Mouse (Mus musculus) embryonic stem cell, embryonic (primary cell): ENCODE results near the gene Clpb.

Experiments
- CTCF ChIA-PET, 4 experiments: fragments of 300-600 bp in 2 of 4; fragments of 350-600 bp in 2 of 4; sonication (Branson Sonifier 250); formaldehyde crosslinking; loops; one replicate each; lab custom pipeline; 2022; ENCODE audit warnings: inconsistent platforms in 2 of 4; lab: Charles Lee
- POLR2A ChIA-PET, 4 experiments: fragments of 300-600 bp in 2 of 4; fragments of 350-600 bp in 2 of 4; sonication (Branson Sonifier 250); formaldehyde crosslinking; loops; one replicate each; lab custom pipeline; 2022; ENCODE audit warnings: antibody characterized with exemption in 4 of 4, inconsistent platforms in 1 of 4; lab: Charles Lee

Gene Clpb

DNA sequence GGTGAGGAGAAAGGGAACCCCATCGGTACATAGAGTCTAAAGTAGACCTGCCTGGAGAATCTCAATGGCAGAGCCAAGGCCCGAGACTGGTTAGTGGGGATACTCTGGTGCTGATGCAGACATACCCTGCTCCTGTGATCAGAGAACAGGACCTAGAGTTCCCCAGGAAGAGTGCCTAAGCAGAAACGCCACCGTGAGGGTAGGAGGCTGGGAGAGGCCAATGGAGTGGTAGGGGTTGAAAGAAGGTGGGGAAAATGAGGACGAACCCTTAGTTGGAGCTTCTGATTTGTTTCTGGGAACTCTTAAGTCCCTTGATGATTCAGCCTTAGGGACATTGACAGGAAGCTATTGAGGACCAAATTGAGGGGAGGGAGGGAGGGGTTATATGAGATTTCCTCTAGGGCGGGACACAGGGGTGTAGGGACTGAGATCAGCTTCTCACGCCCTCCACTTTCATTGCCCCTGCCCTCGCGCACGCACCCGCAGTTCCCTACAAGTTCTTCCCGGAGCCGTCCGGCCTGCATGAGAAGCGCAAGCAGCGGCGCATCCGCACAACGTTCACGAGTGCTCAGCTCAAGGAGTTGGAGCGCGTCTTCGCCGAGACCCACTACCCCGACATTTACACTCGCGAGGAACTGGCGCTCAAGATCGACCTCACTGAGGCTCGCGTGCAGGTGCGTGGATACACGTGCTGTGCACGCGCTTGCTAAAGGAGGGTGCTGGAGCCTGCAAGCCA is 157.0 kb downstream of the Clpb start:
- ChIA-PET POLR2A (interaction anchor here (0.5 to 8.0 kb wide), 24 partner anchors 10 to 180 kb away, joined by 3 to 102 read pairs (median 4); partner anchors contain the start of gene Inppl1 (in 2 of the 4)), CTCF (interaction anchor here in 3 of 4 experiments (0.6 to 0.9 kb wide), 6 partner anchors 40 to 408 kb away, joined by 3 to 5 read pairs (median 4); partner anchors contain the start of gene Clpb (in 1 of the 3))

DNA sequence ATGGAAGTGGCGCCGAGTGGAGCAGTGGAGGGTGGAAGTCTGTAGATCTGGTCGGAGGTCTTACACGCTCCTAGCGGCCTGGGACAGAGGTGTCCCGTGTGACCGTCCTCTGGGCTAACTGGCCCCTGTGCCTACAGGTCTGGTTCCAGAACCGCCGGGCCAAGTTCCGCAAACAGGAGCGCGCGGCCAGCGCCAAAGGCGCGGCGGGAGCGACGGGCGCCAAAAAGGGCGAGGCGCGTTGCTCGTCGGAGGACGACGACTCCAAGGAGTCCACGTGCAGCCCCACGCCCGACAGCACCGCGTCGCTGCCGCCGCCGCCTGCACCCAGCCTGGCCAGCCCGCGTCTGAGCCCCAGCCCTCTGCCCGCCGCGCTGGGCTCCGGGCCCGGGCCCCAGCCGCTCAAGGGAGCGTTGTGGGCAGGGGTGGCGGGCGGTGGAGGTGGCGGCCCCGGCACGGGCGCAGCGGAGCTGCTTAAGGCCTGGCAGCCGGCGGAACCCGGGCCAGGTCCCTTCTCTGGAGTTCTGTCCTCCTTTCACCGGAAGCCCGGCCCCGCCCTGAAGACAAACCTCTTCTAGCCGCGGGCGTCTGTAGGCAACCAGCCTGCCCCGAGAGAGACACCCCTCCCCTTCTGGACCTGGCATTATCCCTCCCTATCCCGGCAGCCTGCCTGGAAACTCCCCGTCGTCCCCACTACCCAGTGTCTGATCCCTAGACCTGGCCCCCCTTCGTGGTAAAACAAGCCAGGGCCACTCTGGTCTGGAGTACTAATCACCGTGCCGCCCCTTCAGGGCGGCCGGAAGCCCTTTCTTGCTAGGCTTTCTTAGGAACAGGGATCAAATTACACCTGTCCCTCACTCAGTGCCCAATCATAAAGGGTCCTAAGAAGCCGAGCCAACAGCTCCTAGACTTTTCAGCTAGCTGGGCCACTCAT is 158.4 kb downstream of the Clpb start:
- POLR2A ChIA-PET = interaction anchor here (0.5 to 8.0 kb wide), 31 partner anchors 9 to 389 kb away, joined by 3 to 102 read pairs (median 5); partner anchors contain the start of genes Inppl1 (in 2 of the 4), Clpb (in 1 of the 4), Lamtor1 (in 1 of the 4) and Nup98 (in 1 of the 4)

DNA sequence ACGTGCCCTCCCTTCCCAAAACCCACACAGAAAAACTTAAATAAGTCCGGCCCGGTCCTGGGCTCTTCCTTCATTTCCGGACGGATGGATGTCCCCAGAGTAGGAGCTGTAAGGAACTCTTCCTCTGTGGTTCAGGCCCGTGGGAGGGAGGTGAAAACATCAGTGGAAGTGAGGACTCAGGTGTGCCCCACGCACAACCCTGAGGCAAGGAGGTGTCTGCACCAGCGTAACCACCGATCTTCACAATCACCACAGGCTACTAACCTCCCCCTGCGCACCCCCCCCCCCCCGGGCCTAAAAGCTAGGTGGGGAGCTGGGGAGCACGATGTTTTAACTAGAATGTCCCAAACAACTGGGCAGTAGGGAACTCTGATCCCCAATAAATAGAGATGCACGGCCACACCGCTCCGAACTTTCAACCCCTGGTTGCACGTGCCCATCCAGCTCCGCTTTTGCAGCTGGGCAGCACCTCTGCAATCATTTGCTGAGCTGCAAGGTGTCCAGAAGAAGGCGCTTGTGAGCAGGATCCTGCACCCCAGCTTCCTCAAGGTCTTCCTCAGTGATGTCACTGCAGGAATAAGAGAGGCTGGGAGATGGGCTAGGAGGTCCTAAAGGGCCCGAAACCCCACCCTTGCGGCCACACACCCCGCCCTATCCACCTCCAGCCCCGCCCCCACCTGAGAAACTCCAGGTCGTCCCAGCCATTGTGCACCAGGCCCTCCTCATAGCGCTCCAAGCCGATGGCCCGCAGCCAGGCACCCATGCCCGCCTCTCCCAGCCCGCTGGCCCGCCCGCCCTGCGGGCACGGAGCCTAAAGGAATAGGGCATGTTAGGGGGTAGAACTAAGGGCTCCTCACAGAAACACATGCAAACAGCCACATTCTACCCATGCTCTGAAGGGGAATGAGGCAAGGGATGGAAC is 159.7 kb downstream of the Clpb start:
- CTCF ChIA-PET = interaction anchor here (0.6 to 2.2 kb wide), 36 partner anchors 9 to 594 kb away, joined by 3 to 27 read pairs (median 4); partner anchors contain the start of genes Clpb (in 2 of the 4) and Inppl1 (in 1 of the 4)

More for the DNA sequence above, 158.4 kb downstream of the Clpb start:
- CTCF ChIA-PET = interaction anchor here (0.6 to 1.9 kb wide), 14 partner anchors 10 to 1272 kb away, joined by 3 to 27 read pairs (median 5); partner anchors contain the start of genes Clpb (in 1 of the 4) and Inppl1 (in 1 of the 4)

DNA sequence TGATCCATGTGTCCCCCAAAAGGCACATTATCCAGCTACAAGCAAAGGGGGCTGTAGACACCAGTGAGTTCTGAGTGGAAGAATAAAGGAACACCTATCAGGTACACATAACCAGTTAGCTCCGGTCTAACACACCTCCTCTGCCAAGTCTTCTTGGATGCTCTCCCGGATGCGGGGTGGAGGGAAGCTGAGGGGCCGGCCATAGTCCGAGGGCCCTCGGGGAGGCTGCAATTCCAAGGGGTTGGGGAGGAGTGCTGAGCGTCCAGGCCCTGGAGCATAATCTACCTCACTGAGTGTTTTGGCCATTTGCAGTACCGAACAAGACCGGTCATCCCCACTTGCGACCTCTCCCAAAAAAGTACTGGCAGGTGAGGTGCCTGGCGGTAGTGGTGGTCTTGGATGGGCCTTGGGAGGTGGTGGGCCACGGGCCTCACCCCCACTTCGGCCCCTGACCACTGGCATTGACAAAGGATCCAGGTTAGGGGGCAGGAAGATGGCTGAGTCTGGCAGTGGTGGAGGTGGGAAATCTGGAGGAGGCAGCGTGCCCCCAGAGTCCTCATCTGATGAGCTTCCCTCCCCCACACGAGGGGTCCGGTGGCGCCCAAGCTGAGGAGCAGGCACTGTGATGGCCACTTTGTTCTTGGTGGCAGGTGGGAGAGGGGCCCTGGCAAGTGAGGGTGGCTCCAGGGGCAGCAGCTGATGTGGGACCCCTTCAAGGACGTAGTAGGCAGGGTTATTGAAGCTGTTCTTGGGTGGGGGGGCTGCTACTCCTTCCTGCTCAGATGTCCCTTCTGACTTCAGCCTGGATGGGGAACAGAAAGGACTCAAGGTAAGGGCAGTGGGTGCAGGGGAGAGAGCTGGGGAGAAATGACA is 160.6 kb downstream of the Clpb start:
- ChIA-PET CTCF (interaction anchor here (0.6 to 2.2 kb wide), 21 partner anchors 8 to 593 kb away, joined by 3 to 27 read pairs (median 5); partner anchors contain the start of genes Clpb (in 3 of the 4) and Inppl1 (in 1 of the 4)), POLR2A (interaction anchor here (0.5 to 8.0 kb wide), 21 partner anchors 7 to 177 kb away, joined by 3 to 102 read pairs (median 5); partner anchors contain the start of genes Inppl1 (in 2 of the 4) and Clpb (in 1 of the 4))

More for the DNA sequence above, 159.7 kb downstream of the Clpb start:
- POLR2A ChIA-PET = interaction anchor here (0.5 to 8.0 kb wide), 33 partner anchors 8 to 1112 kb away, joined by 3 to 102 read pairs (median 4); partner anchors contain the start of genes Inppl1 (in 2 of the 4), Clpb (in 1 of the 4), Lamtor1 (in 1 of the 4) and Nup98 (in 1 of the 4)

DNA sequence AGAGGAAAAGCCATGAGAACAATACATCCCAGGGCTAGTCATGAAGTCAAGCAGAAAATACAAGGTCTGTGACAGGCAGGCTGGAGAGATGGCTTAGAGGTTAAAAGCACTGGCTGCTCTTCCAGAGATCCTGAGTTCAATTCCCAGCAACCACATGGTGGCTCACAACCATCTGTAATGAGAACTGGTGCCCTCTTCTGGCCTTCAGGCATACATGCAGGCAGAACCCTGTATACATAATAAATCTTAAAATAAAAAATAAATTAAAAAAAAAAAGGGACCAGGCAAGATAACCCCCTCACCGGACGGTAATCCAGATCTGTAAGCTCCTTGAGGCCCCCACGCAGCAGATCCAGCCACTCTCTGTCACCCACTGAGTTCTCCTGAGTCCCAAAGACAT is 166.9 kb downstream of the Clpb start:
- ChIA-PET POLR2A (interaction anchor here in 2 of 4 experiments (1.0 to 1.5 kb wide), 4 partner anchors 9 to 167 kb away, joined by 3 to 4 read pairs (median 3); partner anchors contain the start of gene Clpb (in 2 of the 2)), CTCF (interaction anchor here in 2 of 4 experiments (0.7 to 1.9 kb wide), 3 partner anchors 151 to 1355 kb away, joined by 3 to 5 read pairs (median 4); no protein-coding TSS in a partner anchor)

DNA sequence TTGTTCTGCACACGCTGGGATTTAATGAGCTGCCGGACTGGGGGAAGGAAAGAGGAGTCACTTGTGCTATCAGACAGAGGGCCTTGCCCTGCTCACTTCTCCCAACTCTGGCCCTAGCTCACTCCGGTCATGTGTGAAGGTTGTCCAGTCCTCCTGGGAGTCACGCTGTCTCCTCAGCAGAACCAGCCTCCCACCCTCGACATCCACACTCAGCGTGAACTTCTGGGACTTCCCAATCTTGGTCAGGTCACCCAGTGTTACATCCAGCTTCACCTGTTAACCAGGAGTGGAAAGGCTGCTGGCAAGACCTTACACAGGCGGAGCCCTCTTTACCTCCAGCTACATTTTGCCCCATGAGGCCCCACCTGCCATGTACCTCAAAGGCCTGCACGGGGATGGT is 168.0 kb downstream of the Clpb start:
- ChIA-PET CTCF (interaction anchor here (0.7 to 2.5 kb wide), 12 partner anchors 8 to 168 kb away, joined by 3 to 13 read pairs (median 4); partner anchors contain the start of gene Clpb (in 1 of the 4)), POLR2A (interaction anchor here (0.7 to 2.1 kb wide), 18 partner anchors 8 to 271 kb away, joined by 3 to 11 read pairs (median 4); partner anchors contain the start of genes Clpb (in 2 of the 4), Phox2a (in 2 of the 4), Lamtor1 (in 1 of the 4) and Tomt (in 1 of the 4))

DNA sequence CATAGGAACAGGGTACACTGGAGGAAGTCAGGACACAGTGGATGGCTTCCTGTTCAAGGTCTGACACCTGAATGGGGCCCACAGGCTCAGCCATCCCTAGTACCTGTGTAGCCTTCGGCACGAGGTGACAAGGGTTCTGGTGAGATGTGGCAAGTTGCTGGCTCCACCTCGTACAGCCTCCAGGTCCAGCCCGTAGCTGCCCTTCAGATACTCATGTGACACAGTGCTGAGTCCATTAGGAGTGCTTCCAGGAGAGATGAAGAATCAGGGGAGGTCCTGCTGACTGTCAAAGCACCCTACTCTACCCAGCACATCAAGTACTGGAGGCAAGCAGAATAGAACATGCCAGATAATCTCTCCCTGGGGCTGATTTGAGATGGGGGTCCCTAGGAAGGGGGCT is 168.9 kb downstream of the Clpb start:
- ChIA-PET POLR2A (interaction anchor here (0.6 to 2.1 kb wide), 13 partner anchors 8 to 169 kb away, joined by 3 to 11 read pairs (median 3); partner anchors contain the start of genes Clpb (in 1 of the 4), Lamtor1 (in 1 of the 4) and Tomt (in 1 of the 4)), CTCF (interaction anchor here in 3 of 4 experiments (1.0 to 2.5 kb wide), 6 partner anchors 9 to 169 kb away, joined by 4 to 13 read pairs (median 6); partner anchors contain the start of gene Clpb (in 1 of the 3))

DNA sequence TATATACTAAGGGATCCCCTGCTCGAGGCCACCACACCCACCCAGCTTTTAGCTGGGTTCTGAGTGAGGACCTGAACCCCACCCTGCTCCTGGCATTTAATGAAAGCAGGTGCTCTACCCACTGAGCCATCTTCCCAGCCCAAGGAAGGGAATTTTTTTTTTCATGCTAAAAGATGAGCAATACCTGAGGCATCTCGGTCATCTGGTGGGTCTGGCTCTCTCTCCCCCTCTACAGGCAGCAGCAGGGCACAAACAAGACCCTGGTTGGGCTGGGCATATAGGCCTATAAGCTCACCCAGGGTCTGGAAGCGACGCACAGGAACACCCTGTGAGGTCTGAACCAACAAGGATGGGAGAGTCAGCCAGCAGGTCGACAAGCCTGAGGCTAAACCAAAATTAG is 169.9 kb downstream of the Clpb start:
- POLR2A ChIA-PET = interaction anchor here (0.5 to 7.2 kb wide), 13 partner anchors 9 to 1156 kb away, joined by 3 to 102 read pairs (median 5); partner anchors contain the start of genes Clpb (in 1 of the 4) and Folr1 (in 1 of the 4)
- CTCF ChIA-PET = interaction anchor here (0.5 to 1.9 kb wide), 10 partner anchors 9 to 626 kb away, joined by 3 to 7 read pairs (median 4); no protein-coding TSS in a partner anchor

DNA sequence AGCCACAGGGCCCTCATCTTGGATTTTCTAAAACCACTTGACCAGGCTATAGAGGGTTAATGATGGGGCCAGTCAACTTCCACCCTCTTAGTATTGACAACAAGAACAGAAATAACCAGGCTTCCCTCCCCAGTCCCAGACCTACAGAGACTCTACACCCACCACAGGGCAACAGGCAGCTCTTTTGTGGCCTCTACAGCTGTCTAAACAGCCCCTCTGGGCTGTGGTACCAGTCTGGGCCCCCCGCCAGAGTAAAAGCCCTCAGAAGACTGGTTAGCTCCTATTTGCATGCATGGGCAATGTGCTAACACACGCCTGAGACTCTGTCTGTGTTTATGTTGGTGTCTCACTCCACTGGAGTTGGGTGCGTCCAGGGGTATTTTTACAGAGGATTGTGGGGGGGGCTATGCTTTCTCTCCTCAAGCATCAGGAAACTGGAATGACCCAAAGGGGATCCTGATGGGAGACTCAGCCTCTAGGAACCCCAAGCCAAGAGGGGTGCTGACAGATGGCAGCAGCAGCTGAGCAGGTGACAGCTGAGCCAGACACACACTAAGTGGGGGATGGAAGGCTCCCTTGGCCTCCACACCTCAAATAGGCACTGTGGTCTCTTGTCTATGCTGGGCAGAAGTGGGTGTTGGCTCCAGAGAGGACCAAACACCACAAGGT is 170.6 kb downstream of the Clpb start:
- CTCF ChIA-PET = interaction anchor here (0.5 to 1.9 kb wide), 11 partner anchors 8 to 625 kb away, joined by 3 to 7 read pairs (median 4); no protein-coding TSS in a partner anchor
- POLR2A ChIA-PET = interaction anchor here (0.5 to 7.2 kb wide), 14 partner anchors 9 to 746 kb away, joined by 3 to 102 read pairs (median 5); partner anchors contain the start of genes Clpb (in 1 of the 4), Folr1 (in 1 of the 4) and Phox2a (in 1 of the 4)

DNA sequence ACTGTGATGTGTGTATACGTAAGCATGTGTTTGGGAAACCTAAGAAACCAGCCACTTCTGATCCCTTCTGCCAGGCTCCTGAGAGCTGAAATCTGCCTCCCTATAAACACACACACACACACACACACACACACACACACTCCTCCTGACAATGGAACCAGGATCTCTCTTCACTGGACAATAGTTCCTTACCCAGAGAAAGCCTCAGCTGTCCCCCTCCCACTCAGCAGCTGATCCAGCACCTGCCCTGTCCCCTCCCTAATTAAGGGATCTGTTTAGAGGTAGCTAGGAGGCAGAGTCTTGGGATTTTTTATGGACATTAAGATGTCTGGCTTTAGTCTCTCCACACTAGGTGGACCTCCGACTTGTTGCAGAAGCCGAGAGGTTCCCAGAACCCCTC is 171.5 kb downstream of the Clpb start:
- CTCF ChIA-PET = interaction anchor here (0.5 to 2.5 kb wide), 11 partner anchors 9 to 183 kb away, joined by 3 to 12 read pairs (median 5); partner anchors contain the start of genes Clpb (in 1 of the 4) and Phox2a (in 1 of the 4)
- POLR2A ChIA-PET = interaction anchor here in 3 of 4 experiments (1.0 to 7.2 kb wide), 12 partner anchors 8 to 171 kb away, joined by 3 to 102 read pairs (median 9); partner anchors contain the start of genes Clpb (in 1 of the 3), Folr1 (in 1 of the 3), Lamtor1 (in 1 of the 3) and Phox2a (in 1 of the 3)

DNA sequence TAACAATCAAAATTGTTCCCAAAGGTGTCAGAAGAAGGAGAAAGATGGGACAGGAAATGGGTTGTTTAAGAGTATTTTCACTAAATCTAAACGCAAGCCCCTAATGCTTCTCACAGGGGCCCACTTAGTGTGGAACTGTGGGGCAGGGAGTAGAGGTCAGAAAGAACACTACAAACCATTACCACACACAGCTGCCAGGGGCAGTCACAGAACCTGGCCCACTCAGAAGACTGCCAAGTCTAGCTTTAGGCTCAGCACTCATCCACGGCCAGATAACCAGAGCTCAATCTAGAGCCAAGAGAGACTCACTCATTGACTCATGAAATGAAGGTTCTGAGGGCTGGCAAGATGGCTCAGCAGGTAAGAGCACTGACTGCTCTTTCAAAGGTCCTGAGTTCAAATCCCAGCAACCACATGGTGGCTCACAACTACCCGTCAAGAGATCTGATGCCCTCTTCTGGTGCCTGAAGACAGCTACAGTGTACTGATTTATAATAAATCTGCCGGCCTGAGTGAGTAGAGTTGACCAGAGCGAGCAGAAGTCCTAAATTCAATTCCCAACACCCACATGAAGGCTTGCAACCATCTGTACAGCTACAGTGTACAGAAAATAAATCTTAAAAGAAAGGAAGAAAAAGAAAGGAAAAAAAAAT is 172.2 kb downstream of the Clpb start:
- CTCF ChIA-PET = interaction anchor here (0.5 to 2.5 kb wide), 15 partner anchors 9 to 184 kb away, joined by 3 to 27 read pairs (median 5); partner anchors contain the start of genes Clpb (in 1 of the 4) and Phox2a (in 1 of the 4)
- POLR2A ChIA-PET = interaction anchor here in 3 of 4 experiments (0.6 to 7.2 kb wide), 32 partner anchors 9 to 172 kb away, joined by 3 to 102 read pairs (median 5); partner anchors contain the start of genes Phox2a (in 3 of the 3), Anapc15 (in 2 of the 3), Lamtor1 (in 2 of the 3) and Clpb (in 1 of the 3)

DNA sequence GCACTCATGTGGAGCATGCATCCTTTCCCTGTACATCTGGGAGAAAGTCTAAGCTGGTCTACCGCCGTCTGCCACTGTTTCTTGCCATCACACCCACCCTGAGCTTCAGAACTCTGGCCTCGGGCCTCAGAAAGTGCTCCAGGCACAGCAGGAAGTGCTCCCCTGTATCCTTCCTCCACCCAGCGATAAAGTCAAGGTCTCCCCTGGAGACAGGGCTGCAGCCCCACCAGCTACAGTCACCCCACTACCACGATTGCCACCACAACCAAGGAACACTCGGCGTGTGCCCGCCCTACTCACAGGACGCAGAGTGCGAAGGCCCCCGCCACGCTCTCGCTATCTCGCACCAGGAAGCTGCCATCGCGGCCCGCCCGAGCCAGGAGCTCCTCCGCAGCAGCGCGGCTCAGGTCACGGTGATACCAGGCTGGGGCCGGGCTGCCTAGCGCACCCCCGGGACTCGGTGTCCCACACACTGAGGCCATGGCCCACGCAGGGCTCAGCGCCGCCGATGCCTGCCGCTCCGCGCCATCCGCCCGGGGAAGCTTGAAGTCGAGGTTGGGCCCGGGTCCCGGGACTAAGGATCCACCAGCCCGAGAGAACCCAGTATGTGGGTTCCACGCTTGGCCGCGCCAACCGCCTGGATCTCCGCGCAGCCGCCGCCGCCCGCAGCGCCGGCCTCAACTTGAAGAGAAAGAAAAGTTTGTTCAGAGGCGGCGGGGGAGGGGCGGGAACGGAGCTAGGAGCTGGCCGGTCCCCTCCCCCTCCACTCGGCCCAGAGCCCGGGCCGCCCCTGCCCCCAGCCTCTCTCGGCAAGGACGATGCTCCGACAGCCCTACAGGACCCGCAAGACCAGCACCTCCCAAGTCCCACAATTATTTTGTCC is 173.1 kb downstream of the Clpb start:
- POLR2A ChIA-PET = interaction anchor here (0.6 to 7.2 kb wide), 50 partner anchors 8 to 801 kb away, joined by 3 to 102 read pairs (median 5); partner anchors contain the start of genes Anapc15 (in 3 of the 4), Phox2a (in 3 of the 4), Clpb (in 2 of the 4) and Folr1 (in 2 of the 4)
- CTCF ChIA-PET = interaction anchor here (0.5 to 2.5 kb wide), 25 partner anchors 9 to 1204 kb away, joined by 3 to 27 read pairs (median 4); partner anchors contain the start of genes Clpb (in 1 of the 4) and Phox2a (in 1 of the 4)
